Mouse (Mus musculus) midbrain, embryonic 16.5 days (tissue): ENCODE measurements around the gene Cadm4. TPM values are rescaled to one million over a fixed set of nuclear protein-coding genes. Genes with fewer than 3 reads are reported as not detected.

Source experiments
- ATAC-seq: fragments of 200-750 bp; cut with Nextera tagmentation; 2 replicates; pipeline ENCODE4 v1.8.0; 2017; ENCODE audit warnings: moderate TSS enrichment
- H3K27ac ChIP-seq: fragments of 300-500 bp; sonication (generic); 2 replicates; pipeline ENCODE4 v1.5.1; 2014; ENCODE audit warnings: mild to moderate bottlenecking, low read length, mixed read lengths
- H3K27me3 ChIP-seq: fragments of 300-500 bp; sonication (generic); 2 replicates; pipeline ENCODE4 v1.6.1; 2014; ENCODE audit warnings: low read depth, low read length, mixed read lengths; ENCODE audit not compliant: control insufficient read depth, insufficient read depth
- H3K36me3 ChIP-seq: fragments of 300-500 bp; sonication (generic); 2 replicates; pipeline ENCODE4 v1.6.1; 2014; ENCODE audit warnings: mild to moderate bottlenecking, low read length, moderate library complexity, mixed read lengths; ENCODE audit not compliant: control insufficient read depth, insufficient read depth
- H3K4me1 ChIP-seq: fragments of 300-500 bp; sonication (generic); 2 replicates; pipeline ENCODE4 v1.6.1; 2014; ENCODE audit warnings: mild to moderate bottlenecking, low read length, mixed read lengths; ENCODE audit not compliant: control insufficient read depth, insufficient read depth
- H3K4me2 ChIP-seq: fragments of 300-500 bp; sonication (generic); 2 replicates; pipeline ENCODE4 v1.6.1; 2014; ENCODE audit warnings: mild to moderate bottlenecking, low read length, mixed read lengths
- H3K4me3 ChIP-seq: fragments of 300-500 bp; sonication (generic); 2 replicates; pipeline ENCODE4 v1.5.1; 2014; ENCODE audit warnings: low read depth, mild to moderate bottlenecking, low read length, moderate library complexity, mixed read lengths
- H3K9ac ChIP-seq: fragments of 300-500 bp; sonication (generic); 2 replicates; pipeline ENCODE4 v1.6.1; 2014; ENCODE audit warnings: low read depth, low read length, mixed read lengths
- H3K9me3 ChIP-seq: fragments of 300-500 bp; sonication (generic); replicated peaks from 2 replicates; pipeline ENCODE4 v1.6.1; 2014; ENCODE audit warnings: mild to moderate bottlenecking, low read length, mixed read lengths; ENCODE audit not compliant: control insufficient read depth, poor library complexity, severe bottlenecking
- WGBS: fragments of 180-500 bp; shearing (Covaris S2); extraction: QIAGEN DNeasy Blood & Tissue Kit; methylation state at CpG from one replicate; pipeline ENCODE4 v1.1.7; 2014; 5-methylcytosine and 5-hydroxymethylcytosine counted together
- polyA plus RNA-seq: library from polyadenylated mRNA; unstranded; fragments of >200 nt; fragmentation: Nextera tagmentation; extraction: Ambion mirVana; gene quantifications from 2 replicates; pipeline ENCODE4 v1.2.1, GENCODE M21; 2015

The Cadm4 gene
- polyA plus RNA-seq, 1 experiment from 2014 or later, result 75.3 TPM

DNA sequence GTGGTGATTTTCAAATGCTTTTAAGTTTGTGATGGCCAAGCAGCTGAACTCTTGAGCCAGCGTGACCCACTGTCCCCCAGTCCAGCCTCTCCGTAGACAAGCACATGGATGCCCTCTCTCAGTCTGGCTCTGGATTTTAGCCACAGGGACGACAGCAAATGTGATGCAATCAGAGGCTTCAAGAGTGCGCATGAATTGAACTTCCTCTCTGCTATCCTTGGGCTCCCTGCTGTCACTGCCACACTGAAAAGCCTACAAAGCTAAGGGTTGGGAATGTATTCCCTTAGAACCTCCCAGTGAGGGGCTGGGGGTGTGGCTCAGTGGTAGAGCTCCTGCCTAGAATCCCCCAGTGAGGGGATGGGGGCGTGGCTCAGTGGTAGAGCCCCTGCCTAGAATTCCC lies 56.9 kb downstream of the Cadm4 start:
- 73% methylated on average over 5 of the region's 5 CpGs for WGBS
- no peak overlapping the region for H3K27ac ChIP-seq
- H3K9ac ChIP-seq, result no peak overlapping the region
- no peaks in the 10 kb centered on the region for H3K27me3 ChIP-seq
- no peaks in the 10 kb centered on the region for H3K9me3 ChIP-seq
- no peak overlapping the region for H3K4me3 ChIP-seq
- peaks cover 21% of the 10 kb centered on the region for H3K36me3 ChIP-seq
- ATAC-seq, result no peak
- H3K4me2 ChIP-seq, result no peak overlapping the region
- H3K4me1 ChIP-seq, result peaks cover 9% of the 10 kb centered on the region

DNA sequence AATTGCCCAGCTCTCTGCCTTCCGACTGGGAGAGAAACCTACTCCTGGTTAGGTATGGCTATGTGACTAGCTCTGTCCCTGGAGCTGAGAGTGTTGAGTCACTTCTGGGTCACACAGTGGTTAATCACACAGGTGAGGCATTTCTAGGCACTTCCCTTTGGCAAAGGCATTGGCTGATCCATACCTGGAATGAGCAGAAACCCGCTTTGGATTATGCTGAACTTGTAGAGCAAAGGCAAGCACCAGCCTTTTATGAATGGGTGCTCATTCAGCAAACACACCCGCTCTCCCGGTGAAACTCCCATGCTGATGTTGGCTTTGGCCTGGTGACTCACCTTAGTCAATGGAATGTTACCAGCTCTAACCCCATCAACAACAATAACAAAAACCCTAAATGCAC lies 57.9 kb downstream of the Cadm4 start:
- no peaks in the 10 kb centered on the region for H3K27me3 ChIP-seq
- no peak overlapping the region for H3K4me2 ChIP-seq
- H3K4me1 ChIP-seq, result no peaks in the 10 kb centered on the region
- no peaks in the 10 kb centered on the region; the same call in 1 of the 2 replicates for H3K9me3 ChIP-seq
- no peak overlapping the region for H3K4me3 ChIP-seq
- H3K27ac ChIP-seq, result no peak overlapping the region
- H3K36me3 ChIP-seq, result peaks cover 16% of the 10 kb centered on the region
- ATAC-seq, result no peak
- 94% methylated on average over 4 of the region's 4 CpGs for WGBS
- H3K9ac ChIP-seq, result no peak overlapping the region

DNA sequence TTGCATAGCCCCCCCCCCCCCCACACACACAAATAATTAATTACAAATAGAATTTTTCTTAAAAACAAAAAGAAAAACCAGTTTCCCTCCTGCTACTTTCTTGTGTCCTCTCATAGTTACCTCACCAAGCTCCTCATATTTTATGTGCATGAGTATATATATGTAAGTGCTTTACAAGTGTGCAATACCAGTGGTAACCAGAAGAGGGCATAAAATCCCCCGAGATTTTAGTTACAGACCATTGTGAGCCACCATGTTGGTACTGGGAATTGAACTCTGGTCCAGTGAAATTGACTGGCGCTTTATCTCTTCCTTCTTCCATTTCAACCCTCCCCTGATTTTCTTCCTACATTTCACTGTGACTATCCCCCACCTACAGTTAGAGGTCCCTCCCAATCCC lies 62.7 kb downstream of the Cadm4 start:
- Histone ChIP-seq H3K27ac (no peak overlapping the region), H3K4me1 (peaks cover 12% of the 10 kb centered on the region), H3K9me3 (no peaks in the 10 kb centered on the region; the same call in 1 of the 2 replicates), H3K9ac (no peak overlapping the region), H3K4me2 (no peak overlapping the region), H3K27me3 (no peaks in the 10 kb centered on the region), H3K36me3 (0 out of 2 replicates have a peak, but pooled peaks cover 2% of the 10 kb centered on the region), H3K4me3 (no peak overlapping the region)
- 90% methylated on average over 2 of the region's 2 CpGs for WGBS
- no peak for ATAC-seq

DNA sequence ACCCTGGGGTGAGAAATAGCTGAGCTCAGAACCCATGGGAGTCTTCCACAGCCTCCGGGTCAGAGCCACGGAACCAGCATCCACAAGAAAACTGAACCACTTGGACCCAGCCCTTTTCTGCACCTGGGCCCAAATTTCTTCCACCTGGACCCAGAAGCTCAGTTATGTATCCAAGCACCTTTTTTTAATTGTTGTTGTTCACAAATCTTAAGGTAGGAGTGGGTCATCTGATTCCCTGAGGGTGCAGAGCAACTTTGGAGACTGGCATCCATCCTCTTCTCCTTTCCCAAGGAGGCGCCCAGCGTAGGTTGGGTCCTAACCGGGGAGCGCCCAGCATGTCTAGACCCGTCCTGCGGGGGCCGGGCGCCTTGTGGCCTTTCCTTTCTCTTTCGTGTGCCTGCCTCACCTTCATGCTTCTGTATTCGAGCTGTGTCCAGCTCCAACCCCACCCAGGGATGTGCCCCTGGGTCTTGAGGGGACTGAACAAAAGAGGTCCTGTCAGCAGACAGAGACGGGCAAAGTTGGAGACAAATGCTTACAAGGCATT lies 64.3 kb downstream of the Cadm4 start, which contains the start of the genes Pinlyp and Xrcc1:
Pinlyp (minus strand) TSS at position 51 of the 547 bp plus-strand sequence.
Xrcc1 (plus strand) TSS at position 222 of the 547 bp plus-strand sequence.
- H3K27ac ChIP-seq, result peak within 1 kb of the TSS; percentile 79
- peaks cover 12% of the 10 kb centered on the region for H3K4me1 ChIP-seq
- H3K9ac ChIP-seq, result peak within 1 kb of the TSS; percentile 88
- no peaks in the 10 kb centered on the region for H3K27me3 ChIP-seq
- H3K9me3 ChIP-seq, result no peaks in the 10 kb centered on the region; the same call in 1 of the 2 replicates
- peak within 1 kb of the TSS; percentile 82 for H3K4me2 ChIP-seq
- peak within 1 kb of the TSS; percentile 81 for H3K4me3 ChIP-seq
- peaks cover 3% of the 10 kb centered on the region; the same call in 1 of the 2 replicates for H3K36me3 ChIP-seq
- peak; percentile 18; the same call in 1 of the 2 replicates for ATAC-seq
- WGBS, result 42% methylated on average over 13 of the region's 13 CpGs

DNA sequence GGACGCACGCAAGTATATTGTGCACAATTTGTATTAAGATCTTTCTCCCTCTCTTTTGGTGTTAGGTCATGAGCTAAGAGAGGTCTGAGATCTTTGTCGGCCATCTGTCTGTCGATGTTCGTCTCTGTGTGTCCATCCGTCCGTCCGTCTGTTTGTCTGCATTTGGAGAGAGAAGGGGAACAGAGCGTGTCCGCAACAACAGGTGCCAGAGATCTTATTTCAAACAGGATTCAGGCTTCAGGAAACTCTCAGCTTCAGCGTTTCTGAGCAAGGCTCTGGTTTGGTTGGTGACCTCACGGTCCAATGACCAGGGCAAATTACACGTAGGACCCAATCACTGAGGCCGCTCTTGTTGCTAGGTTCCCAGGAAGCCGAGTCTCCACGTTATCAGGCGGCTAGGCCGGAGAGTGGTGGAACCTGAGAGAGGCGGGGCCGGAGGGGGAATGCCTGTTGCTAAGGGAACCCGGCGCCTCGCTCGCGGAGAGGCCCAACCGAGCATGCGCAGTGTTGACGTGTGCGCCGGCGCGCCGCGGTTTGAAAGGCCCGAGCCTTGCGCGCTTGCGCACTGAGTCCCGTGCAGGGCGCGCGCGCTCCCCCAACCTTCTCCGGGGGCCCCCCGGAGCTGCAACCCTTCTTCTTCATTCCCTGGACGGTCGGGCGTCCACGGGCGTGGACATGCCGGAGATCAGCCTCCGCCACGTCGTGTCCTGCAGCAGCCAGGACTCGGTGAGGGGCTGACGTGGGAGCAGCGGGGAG lies 65.0 kb downstream of the Cadm4 start:
- Histone ChIP-seq H3K27ac (peak overlapping the region; percentile 79), H3K4me2 (peak overlapping the region; percentile 82), H3K36me3 (peaks cover 3% of the 10 kb centered on the region; the same call in 1 of the 2 replicates), H3K4me3 (peak overlapping the region; percentile 81), H3K27me3 (no peaks in the 10 kb centered on the region), H3K9ac (peak overlapping the region; percentile 88), H3K9me3 (no peaks in the 10 kb centered on the region; the same call in 1 of the 2 replicates), H3K4me1 (peaks cover 12% of the 10 kb centered on the region)
- peak; percentile 97 for ATAC-seq
- WGBS, result under 1% methylated on average over 57 of the region's 57 CpGs

DNA sequence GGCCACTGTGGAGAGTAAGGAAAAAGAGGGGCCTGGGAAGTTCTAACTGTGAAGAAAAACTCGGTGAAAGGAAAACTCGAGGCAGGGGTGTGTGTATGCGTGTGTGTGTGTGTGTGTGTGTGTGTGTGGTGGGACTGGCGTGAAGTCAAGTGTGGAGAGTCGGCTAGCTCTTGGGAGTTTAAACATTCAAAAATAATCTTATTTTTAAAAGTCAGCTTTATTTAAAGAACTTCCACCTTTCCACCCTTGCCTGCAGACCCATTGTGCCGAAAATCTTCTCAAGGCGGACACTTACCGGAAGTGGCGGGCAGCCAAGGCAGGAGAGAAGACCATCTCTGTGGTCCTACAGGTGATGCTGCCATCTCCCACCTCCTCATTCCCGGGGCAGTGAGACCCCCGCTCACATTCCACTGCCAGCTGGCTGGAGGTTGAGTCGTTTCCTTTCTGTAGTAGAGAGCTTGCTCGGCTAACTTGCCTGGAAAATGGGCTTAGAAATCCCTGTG lies 65.8 kb downstream of the Cadm4 start:
- no peaks in the 10 kb centered on the region for H3K27me3 ChIP-seq
- H3K9ac ChIP-seq, result peak overlapping the region; percentile 88
- H3K9me3 ChIP-seq, result no peaks in the 10 kb centered on the region; the same call in 1 of the 2 replicates
- H3K4me1 ChIP-seq, result peaks cover 12% of the 10 kb centered on the region
- H3K4me2 ChIP-seq, result peak overlapping the region; percentile 82
- H3K27ac ChIP-seq, result peak overlapping the region; percentile 79; the same call in 1 of the 2 replicates
- peak; percentile 6; the same call in 1 of the 2 replicates for ATAC-seq
- WGBS, result 23% methylated on average over 13 of the region's 13 CpGs
- H3K36me3 ChIP-seq, result peaks cover 6% of the 10 kb centered on the region; the same call in 1 of the 2 replicates
- peak overlapping the region; percentile 81 for H3K4me3 ChIP-seq

DNA sequence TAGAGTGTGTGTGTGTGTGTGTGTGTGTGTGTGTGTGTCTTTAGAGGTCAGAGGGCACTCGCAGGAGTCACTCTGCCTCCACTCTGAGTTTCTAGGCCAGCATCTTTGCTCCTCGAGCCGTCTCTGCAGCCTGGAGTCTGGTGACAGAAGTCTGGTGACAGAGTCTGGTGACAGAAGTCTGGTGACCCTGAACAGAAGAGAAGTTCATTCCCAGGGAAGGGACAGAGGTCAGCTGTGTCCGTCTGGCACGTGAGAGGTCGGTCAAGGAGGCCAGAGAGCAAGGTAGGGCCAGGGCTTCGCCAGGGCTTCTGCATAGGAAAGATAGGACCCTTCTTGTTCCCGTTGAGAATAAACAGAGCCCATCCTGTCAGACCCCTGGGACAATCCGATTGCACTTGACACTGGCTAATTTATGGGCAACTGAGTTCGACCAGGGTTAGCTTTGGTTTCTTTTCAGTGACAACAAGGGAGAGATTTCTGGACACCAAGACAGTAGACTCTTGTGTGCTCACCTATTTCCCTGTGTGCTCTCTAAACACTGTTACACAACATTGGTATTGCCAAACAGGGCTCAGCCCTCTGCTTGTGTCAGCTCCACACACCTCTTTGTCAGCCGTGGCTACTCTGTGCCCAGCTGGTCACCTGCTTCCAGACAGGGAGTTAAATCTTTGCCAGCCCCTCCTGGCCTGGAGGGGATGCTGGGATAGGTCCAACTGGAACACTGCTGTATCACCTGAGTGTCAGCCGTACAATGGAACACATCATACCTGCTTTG lies 70.3 kb downstream of the Cadm4 start:
- no peak overlapping the region for H3K9ac ChIP-seq
- H3K4me1 ChIP-seq, result peaks cover 7% of the 10 kb centered on the region
- no peak overlapping the region for H3K4me3 ChIP-seq
- no peaks in the 10 kb centered on the region for H3K9me3 ChIP-seq
- ATAC-seq, result no peak
- H3K27me3 ChIP-seq, result no peaks in the 10 kb centered on the region
- H3K27ac ChIP-seq, result no peak overlapping the region
- H3K36me3 ChIP-seq, result peaks cover 7% of the 10 kb centered on the region; the same call in 1 of the 2 replicates
- 93% methylated on average over 12 of the region's 12 CpGs for WGBS
- H3K4me2 ChIP-seq, result no peak overlapping the region
